Mouse (Mus musculus) spleen, embryonic (tissue): ENCODE measurements around the gene Akr7a5.

ENCODE experiments used
- CTCF ChIA-PET: fragments of 350-600 bp; sonication (Branson Sonifier 250); formaldehyde crosslinking; loops from one replicate; lab custom pipeline; 2022; lab: Charles Lee

The Akr7a5 gene

DNA sequence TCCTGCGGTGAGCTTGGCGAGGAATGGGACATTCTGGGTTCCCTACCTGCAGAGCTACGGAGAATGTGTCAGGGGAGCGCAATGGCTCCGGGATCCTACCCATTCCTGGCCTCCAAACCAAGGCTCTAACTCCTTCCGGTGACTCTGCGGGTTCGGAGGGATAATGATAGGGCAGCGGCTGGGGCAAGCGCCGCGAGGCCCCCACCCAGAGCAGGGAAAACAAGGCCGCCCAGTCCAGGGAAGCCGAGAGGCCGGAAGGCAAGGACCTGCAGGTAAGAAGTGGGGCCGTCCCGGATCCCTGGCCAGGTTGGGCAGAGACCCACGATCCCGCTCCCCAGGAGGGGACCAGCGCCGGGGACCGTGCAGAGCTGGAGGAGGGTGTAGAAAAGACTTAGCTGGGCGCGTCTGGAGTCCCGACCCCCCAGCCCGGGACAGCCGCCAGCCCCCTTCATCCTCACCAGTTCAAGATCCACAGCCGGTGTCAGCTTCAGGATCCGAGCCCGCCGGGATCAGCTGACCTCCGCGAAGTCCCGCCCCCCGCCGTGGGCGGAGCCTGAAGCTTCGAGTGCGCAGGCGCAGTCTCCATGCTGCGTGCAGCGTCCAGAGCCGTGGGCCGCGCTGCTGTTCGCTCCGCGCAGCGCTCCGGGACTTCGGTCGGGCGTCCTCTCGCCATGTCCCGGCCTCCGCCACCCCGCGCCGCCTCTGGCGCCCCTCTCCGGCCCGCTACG is at the start of gene Akr7a5, which contains the start of gene Pqlc2:
Gene Akr7a5, plus strand, starts transcription at position 574 of the 728 bp plus-strand sequence.
Gene Pqlc2, minus strand, starts transcription at position 538 of the 728 bp plus-strand sequence.
- CTCF ChIA-PET: interaction anchor here (1.0 to 1.1 kb wide), 2 partner anchors 12 to 181 kb away, joined by 3 to 5 read pairs; no protein-coding TSS in a partner anchor

DNA sequence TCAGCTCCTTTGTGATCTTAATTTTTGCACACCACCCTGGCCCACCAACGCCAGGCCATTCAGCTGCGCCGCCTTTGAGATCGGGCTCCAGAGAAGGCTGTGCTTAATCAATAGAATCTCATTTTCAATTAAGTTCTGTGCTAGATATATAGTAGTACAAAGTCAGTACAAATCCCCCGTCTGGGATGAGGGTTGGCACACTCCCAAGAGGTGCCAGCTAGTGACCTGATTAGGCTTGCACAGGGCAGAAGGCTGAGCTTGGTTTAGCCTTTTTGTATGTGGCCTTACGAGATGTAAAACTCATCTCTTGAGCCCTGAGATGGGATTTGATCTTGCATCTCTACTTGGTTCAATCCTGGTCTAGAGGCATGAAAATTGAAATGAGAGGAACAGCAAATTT is 47.6 kb upstream of the Akr7a5 start:
- CTCF ChIA-PET: no interaction called here

GRCm38 (mm10) chr4:139265783-139266499 is 44.6 kb upstream of the Akr7a5 start:
- CTCF ChIA-PET: no interaction called here

DNA sequence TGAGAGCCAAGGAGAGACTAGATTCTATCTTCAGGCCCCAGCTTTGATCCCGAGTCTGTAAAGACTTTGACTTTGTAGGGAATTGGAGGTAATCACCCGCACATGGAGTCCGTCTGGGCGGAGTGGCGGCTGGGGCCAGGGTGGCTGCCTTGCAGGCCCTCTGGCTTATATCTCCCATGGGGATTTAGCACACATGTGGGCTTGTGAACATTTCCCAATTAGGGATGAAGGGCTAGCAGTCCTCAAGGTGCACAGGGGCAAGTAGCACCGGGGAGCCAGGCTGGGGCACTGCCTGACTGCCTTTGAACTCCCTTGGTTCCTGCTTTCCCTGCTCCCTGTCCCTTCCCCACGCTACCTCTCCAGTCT is 44.1 kb upstream of the Akr7a5 start:
- CTCF ChIA-PET: no interaction called here

GRCm38 (mm10) chr4:139267335-139267734 is 43.2 kb upstream of the Akr7a5 start:
- CTCF ChIA-PET: no interaction called here

DNA sequence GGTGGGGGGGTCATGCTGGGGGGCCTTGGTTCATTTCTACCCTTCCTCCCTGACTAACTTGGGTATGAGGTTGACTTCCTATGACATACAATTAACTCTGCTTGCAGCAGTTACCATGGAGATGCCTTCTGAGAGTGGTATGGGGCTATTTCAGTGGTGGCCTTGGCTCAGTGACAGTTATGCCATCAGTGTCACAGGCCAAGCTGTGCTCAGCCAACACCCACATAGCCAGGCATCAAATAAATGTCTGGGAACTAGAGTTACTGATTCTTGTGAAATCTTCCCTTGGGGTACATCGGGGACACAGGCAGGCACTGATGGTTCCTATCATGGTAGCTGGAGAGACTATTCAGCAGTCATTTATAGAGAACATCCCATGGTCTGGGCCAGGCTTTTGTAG is 42.3 kb upstream of the Akr7a5 start:
- CTCF ChIA-PET: interaction anchor here (0.6 kb wide), 1 partner anchor 44 kb away, joined by 4 read pairs; no protein-coding TSS in a partner anchor

DNA sequence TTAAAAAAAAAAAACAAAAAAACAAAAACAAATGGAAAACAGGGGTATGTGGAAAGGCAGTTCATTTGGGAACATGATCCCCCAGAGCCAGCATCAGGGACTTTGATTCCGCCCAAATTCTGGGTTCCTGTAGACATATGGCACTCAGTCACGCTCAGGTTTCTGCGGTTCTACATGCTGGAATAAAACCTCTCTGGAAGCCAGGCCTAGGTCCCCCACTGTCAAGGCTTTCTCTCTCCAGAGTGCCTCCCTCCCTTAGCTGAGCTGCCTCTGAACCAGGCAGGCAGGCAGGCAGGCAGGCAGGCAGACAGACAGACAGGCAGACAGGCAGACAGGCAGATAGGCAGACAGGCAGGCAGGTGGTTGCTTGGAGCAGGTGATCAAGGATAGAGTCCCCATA is 40.4 kb upstream of the Akr7a5 start:
- CTCF ChIA-PET: interaction anchor here (0.6 kb wide), 1 partner anchor 15 kb away, joined by 3 read pairs; no protein-coding TSS in a partner anchor

DNA sequence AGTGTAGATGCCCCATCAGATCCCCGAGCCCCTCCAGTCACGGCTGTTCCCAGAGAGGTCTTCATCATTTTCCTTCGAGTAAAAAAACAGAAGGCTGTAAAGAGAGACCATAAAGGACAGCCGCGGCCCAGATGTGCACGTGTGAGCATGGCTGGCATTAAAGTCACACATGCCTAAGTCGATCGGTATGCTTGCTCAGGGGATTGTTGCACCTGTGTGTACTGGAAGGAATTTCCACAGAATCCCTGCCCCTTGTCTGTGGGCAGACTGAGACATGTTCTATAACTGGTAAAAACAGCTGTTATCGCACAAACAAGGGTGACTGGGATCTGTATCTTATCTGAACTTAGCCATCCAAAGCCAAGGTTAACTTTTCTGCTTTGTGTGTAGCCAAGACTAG is 39.0 kb upstream of the Akr7a5 start:
- CTCF ChIA-PET: no interaction called here

DNA sequence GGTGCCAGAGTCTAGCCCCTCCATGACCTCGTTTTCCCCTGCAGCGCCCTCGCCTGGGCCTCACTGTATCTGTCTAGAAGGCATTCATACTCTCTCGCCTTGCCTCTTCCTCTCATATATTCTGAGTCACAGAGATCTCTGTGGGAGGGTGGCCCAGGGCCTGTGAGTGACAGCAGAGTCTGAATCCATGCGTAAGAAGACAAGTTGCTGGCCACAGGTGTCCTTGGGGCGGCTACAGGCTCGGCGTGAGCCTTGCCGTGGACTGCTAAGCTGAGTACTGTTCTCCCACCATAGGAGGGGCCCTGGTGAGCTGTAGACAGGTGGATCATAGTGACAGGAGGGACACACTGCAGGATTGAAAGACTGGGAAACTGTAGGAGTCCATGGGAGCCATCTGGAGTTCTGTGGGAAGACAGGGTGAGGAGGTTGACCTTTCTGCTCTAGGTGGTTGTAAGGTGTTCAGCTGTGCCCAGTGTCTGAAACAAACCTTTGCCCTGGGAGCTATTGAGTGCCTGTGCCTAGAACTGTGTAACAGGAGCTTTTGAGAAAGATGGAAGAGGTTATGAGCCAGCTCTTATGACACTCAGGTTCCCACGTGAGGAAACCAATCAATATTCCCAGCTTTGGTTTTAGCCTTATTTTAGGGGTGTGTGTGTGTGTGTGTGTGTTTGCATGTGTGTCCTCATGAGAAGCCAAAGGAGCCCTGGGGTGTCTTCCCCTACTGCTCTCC is 37.4 kb upstream of the Akr7a5 start:
- CTCF ChIA-PET: interaction anchor here (0.9 kb wide), 1 partner anchor 14 kb away, joined by 4 read pairs; no protein-coding TSS in a partner anchor

DNA sequence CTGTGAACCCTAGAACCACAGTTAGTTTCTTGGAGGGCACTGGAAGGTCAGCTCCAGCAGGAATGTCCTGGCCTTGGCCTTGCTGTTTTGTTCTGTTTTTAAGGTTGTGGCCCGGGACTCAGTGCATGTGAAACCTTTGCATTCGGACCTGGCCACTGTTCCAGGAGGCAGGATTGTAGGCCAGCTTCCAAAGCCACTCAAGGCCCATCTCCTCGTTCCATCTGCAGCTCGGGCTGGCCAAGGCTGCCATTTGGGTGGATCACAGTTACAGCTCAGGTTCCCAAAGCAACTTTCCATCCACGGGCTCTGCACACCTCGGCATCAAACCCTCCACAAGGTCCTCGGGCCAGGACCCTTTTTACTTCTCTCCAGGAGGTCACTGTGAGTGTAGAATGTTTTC is 36.0 kb upstream of the Akr7a5 start:
- CTCF ChIA-PET: interaction anchor here (0.6 kb wide), 1 partner anchor 1304 kb away, joined by 4 read pairs; no protein-coding TSS in a partner anchor

GRCm38 (mm10) chr4:139276411-139276810 is 34.1 kb upstream of the Akr7a5 start:
- CTCF ChIA-PET: no interaction called here

GRCm38 (mm10) chr4:139280530-139280929 is 30.0 kb upstream of the Akr7a5 start:
- CTCF ChIA-PET: no interaction called here

DNA sequence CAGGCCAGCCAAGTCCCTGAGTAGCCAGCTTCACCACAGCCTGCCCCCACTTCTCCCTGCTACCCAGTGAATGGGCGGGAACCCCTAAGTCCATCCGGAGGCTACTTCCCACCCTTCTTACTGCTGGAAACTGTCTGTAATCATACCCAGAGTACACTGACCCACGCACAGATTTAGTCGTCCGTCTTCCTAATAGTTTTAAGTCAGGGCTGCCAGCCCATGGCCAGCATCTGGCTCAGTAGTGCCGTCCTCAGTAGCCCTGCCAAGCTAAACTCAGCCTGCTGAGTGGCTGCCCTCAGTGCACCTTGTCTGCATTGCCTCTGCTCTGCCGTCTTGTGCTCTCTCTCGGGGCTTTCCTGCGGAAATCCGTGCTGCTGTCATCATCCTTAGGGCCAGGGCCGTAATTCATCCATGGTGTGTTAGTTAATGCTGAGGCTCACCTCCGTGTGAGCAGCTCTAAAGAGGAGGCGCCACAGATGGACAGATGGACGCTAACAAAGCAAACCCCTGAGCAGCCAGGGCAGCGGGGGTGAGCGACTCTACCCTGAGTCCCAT is 28.7 kb upstream of the Akr7a5 start:
- CTCF ChIA-PET: no interaction called here

DNA sequence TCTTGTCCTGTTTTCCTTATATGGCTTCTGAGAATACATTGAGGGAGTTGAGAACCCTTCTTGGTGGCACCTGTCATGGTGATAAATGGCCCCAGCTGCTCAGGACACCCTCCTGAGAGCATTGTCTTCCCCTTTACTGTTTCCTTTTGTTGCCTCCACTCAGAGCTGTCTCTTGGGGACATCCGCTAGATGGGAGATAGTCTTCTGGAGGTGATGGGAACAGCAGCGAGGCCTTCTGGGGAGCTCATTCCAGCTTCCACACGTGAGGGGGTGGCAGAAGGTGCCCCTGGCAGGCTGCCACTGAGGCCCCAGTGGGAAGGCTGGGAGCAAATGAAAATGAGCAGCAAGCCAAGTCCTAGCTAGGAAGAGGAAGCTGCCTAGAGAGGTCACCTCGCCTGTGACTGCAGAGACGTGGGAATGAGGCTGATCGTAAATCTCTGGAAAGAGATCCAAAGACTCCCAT is 27.6 kb upstream of the Akr7a5 start:
- CTCF ChIA-PET: no interaction called here

GRCm38 (mm10) chr4:139284877-139285276 is 25.7 kb upstream of the Akr7a5 start:
- CTCF ChIA-PET: interaction anchor here (0.6 kb wide), 1 partner anchor 32 kb away, joined by 4 read pairs; no protein-coding TSS in a partner anchor

GRCm38 (mm10) chr4:139286234-139286633 is 24.3 kb upstream of the Akr7a5 start:
- CTCF ChIA-PET: interaction anchor here (1.2 kb wide), 1 partner anchor 13 kb away, joined by 4 read pairs; no protein-coding TSS in a partner anchor

DNA sequence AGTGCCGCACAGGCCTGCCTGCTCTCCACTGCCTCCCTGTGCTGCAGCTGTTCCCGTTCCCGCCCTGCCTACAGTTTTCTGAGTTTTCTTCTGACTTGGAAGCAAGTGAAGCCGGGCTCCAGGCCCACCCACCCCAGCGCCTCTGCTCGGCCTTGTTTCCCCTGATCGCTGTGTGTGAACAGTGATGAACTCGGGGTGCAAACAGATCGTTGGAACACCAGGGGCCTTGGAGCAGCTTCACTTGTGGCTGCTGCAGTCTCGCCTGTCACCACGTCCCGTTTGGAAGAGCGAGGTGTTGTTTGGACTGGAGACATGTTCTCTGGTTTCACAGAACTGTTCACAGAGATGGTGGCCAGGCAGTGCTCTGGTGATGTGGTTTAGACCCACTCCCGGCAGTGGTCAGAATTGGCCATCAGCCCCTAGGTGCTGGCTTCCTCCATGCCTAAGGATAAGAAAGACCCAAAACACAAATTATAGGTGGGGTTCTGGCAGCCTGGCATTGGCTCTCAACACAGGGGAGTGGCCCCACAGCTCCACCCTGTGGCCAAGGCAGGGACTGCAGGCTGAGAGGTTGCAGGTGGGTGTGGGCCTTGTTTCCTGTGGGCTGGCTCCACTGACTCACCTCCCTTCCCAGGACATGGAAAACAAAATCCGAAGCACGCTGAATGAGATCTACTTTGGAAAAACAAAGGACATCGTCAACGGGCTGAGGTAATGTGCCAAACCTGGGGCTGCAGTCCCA is 23.3 kb upstream of the Akr7a5 start:
- CTCF ChIA-PET: interaction anchor here (0.5 to 1.2 kb wide), 2 partner anchors 14 to 467 kb away, joined by 4 to 17 read pairs; no protein-coding TSS in a partner anchor

DNA sequence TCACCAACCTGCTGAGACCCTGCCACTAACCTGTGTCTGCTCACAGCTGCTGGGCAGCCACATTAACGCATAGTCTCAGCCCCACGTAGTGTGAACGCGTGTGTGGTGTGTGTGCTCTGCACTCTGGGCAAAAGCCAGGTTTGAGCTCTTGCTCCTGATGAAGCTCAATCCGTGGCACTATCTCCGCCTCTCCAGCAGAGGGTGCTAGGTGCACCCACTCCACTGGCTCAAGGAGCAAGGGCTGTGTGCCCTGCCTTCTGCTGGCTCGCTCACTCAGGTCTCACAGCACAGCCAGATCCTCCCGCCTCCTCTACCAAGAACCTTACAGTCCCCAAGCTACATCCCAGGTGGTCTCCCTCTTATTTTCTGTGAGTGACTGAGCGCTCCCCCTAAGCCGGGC is 21.5 kb upstream of the Akr7a5 start:
- CTCF ChIA-PET: interaction anchor here (1.5 kb wide), 1 partner anchor 48 kb away, joined by 4 read pairs; no protein-coding TSS in a partner anchor

- CTCF ChIA-PET: interaction anchor here (0.7 kb wide), 1 partner anchor 112 kb away, joined by 6 read pairs; no protein-coding TSS in a partner anchor
These were observed 19.4 kb upstream of the Akr7a5 start for GRCm38 (mm10) chr4:139291099-139291498.

DNA sequence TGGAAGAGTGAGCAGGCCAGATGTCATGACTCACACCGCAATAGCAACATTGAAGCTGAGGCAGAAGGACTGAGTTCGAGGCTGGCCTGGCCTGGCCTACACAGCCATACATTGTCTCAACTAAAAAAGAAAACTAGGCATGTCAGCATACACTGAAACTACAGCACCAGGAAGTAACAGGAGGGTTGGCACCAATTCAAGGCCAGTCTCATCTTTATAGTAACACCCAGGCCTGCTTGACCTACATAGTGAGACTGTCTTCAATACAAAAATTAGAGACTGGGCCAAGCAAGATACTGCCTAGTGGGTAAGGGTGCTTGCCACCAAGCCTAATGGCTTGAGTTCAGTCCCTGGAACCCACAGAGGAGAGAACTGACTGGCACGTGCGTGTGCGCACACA is 18.5 kb upstream of the Akr7a5 start:
- CTCF ChIA-PET: no interaction called here
